Mouse (Mus musculus): Measurements from ENCODE around the gene Sh3bgrl. TPM values are rescaled to one million over a fixed set of nuclear protein-coding genes. Genes with fewer than 3 reads are reported as not detected.

Sh3bgrl gene
- total and polyA plus RNA-seq, 2 experiments from 2014 or later, result 116 to 157 TPM

- no peak for DNase-seq (ENCODE audit: low spot score)
- no peak overlapping the region for H3K9ac ChIP-seq (replicated peaks; ENCODE audit: low read length, poor library complexity, severe bottlenecking)
- H3K9me3 ChIP-seq (ENCODE audit: low read length), result no peaks in the 10 kb centered on the region
- H3K4me3 ChIP-seq (ENCODE audit: low read depth, low read length), result no peak overlapping the region
- no peaks in the 10 kb centered on the region for H3K36me3 ChIP-seq (ENCODE audit: insufficient read depth, low read length)
- TF ChIP-seq CTCF (IDR thresholded peaks at IDR 0.05), result no peak
- H3K27ac ChIP-seq (ENCODE audit: low read depth, low read length), result no peak overlapping the region
- H3K4me2 ChIP-seq (ENCODE audit: low read depth, low read length, poor library complexity, severe bottlenecking), result no peak overlapping the region
- H3K27me3 ChIP-seq (ENCODE audit: insufficient read depth, low read length), result no peaks in the 10 kb centered on the region
- no peak for ATAC-seq (ENCODE audit: low FRiP score)
- no peaks in the 10 kb centered on the region for H3K4me1 ChIP-seq (ENCODE audit: insufficient read depth, low read length)
These were observed 41.1 kb downstream of the Sh3bgrl start for GRCm38 (mm10) chrX:109136306-109136705.

GRCm38 (mm10) chrX:109136820-109137219, 41.7 kb downstream of the Sh3bgrl start:
- 78% methylated on average over 2 of the region's 2 CpGs for WGBS
- Histone ChIP-seq H3K27ac (ENCODE audit: low read depth, low read length) (no peak overlapping the region), H3K9me3 (ENCODE audit: low read length) (no peaks in the 10 kb centered on the region), H3K4me1 (ENCODE audit: insufficient read depth, low read length) (no peaks in the 10 kb centered on the region), H3K9ac (replicated peaks; ENCODE audit: low read length, poor library complexity, severe bottlenecking) (no peak overlapping the region), H3K27me3 (ENCODE audit: insufficient read depth, low read length) (no peaks in the 10 kb centered on the region), H3K4me2 (ENCODE audit: low read depth, low read length, poor library complexity, severe bottlenecking) (no peak overlapping the region), H3K36me3 (ENCODE audit: insufficient read depth, low read length) (no peaks in the 10 kb centered on the region), H3K4me3 (ENCODE audit: low read depth, low read length) (no peak overlapping the region)
- ATAC-seq (ENCODE audit: low FRiP score) (no peak), DNase-seq (ENCODE audit: low spot score) (no peak)
- TF ChIP-seq CTCF (IDR thresholded peaks at IDR 0.05), result no peak

- no peaks in the 10 kb centered on the region for H3K9me3 ChIP-seq (ENCODE audit: low read length)
- ATAC-seq (ENCODE audit: low FRiP score) (no peak), DNase-seq (ENCODE audit: low spot score) (no peak)
- TF ChIP-seq CTCF (IDR thresholded peaks at IDR 0.05), result no peak
- no peaks in the 10 kb centered on the region for H3K4me1 ChIP-seq (ENCODE audit: insufficient read depth, low read length)
- no peak overlapping the region for H3K4me2 ChIP-seq (ENCODE audit: low read depth, low read length, poor library complexity, severe bottlenecking)
- H3K9ac ChIP-seq (replicated peaks; ENCODE audit: low read length, poor library complexity, severe bottlenecking), result no peak overlapping the region
- H3K4me3 ChIP-seq (ENCODE audit: low read depth, low read length), result no peak overlapping the region
- 72% methylated on average over 2 of the region's 2 CpGs for WGBS
- H3K36me3 ChIP-seq (ENCODE audit: insufficient read depth, low read length), result no peaks in the 10 kb centered on the region
- no peak overlapping the region for H3K27ac ChIP-seq (ENCODE audit: low read depth, low read length)
- H3K27me3 ChIP-seq (ENCODE audit: insufficient read depth, low read length), result no peaks in the 10 kb centered on the region
These were observed 42.1 kb downstream of the Sh3bgrl start for GRCm38 (mm10) chrX:109137295-109137694.

- H3K9ac ChIP-seq (replicated peaks; ENCODE audit: low read length, poor library complexity, severe bottlenecking), result no peak overlapping the region
These were observed 46.2 kb downstream of the Sh3bgrl start for GRCm38 (mm10) chrX:109141337-109141870.

GRCm38 (mm10) chrX:109142281-109142680, 47.1 kb downstream of the Sh3bgrl start:
- no peaks in the 10 kb centered on the region for H3K36me3 ChIP-seq (ENCODE audit: insufficient read depth, low read length)
- ATAC-seq (ENCODE audit: low FRiP score) (no peak), DNase-seq (ENCODE audit: low spot score) (no peak)
- H3K27ac ChIP-seq (ENCODE audit: low read depth, low read length), result no peak overlapping the region
- WGBS, result 67% methylated on average over 4 of the region's 4 CpGs
- no peaks in the 10 kb centered on the region for H3K27me3 ChIP-seq (ENCODE audit: insufficient read depth, low read length)
- H3K9ac ChIP-seq (replicated peaks; ENCODE audit: low read length, poor library complexity, severe bottlenecking), result no peak overlapping the region
- no peak for TF ChIP-seq CTCF (IDR thresholded peaks at IDR 0.05)
- no peak overlapping the region for H3K4me3 ChIP-seq (ENCODE audit: low read depth, low read length)
- H3K4me2 ChIP-seq (ENCODE audit: low read depth, low read length, poor library complexity, severe bottlenecking), result no peak overlapping the region
- no peaks in the 10 kb centered on the region for H3K4me1 ChIP-seq (ENCODE audit: insufficient read depth, low read length)
- H3K9me3 ChIP-seq (ENCODE audit: low read length), result no peaks in the 10 kb centered on the region

More at GRCm38 (mm10) chrX:109141337-109141870, 46.2 kb downstream of the Sh3bgrl start:
- no peaks in the 10 kb centered on the region for H3K4me1 ChIP-seq (ENCODE audit: insufficient read depth, low read length)
- DNase-seq (ENCODE audit: low spot score) (no peak), ATAC-seq (ENCODE audit: low FRiP score) (no peak)
- no peak overlapping the region for H3K4me2 ChIP-seq (ENCODE audit: low read depth, low read length, poor library complexity, severe bottlenecking)
- H3K4me3 ChIP-seq (ENCODE audit: low read depth, low read length), result no peak overlapping the region
- H3K36me3 ChIP-seq (ENCODE audit: insufficient read depth, low read length), result no peaks in the 10 kb centered on the region
- TF ChIP-seq CTCF (IDR thresholded peaks at IDR 0.05), result no peak
- no peaks in the 10 kb centered on the region for H3K27me3 ChIP-seq (ENCODE audit: insufficient read depth, low read length)
- 53% methylated on average over 1 of the region's 1 CpGs for WGBS
- H3K9me3 ChIP-seq (ENCODE audit: low read length), result no peaks in the 10 kb centered on the region
- no peak overlapping the region for H3K27ac ChIP-seq (ENCODE audit: low read depth, low read length)

- no peak for TF ChIP-seq CTCF (IDR thresholded peaks at IDR 0.05)
- ATAC-seq (ENCODE audit: low FRiP score), result no peak
- H3K36me3 ChIP-seq (ENCODE audit: insufficient read depth, low read length), result no peaks in the 10 kb centered on the region
- H3K27ac ChIP-seq (ENCODE audit: low read depth, low read length), result no peak overlapping the region
- no peak overlapping the region for H3K4me3 ChIP-seq (ENCODE audit: low read depth, low read length)
- no peak overlapping the region for H3K9ac ChIP-seq (replicated peaks; ENCODE audit: low read length, poor library complexity, severe bottlenecking)
- no peak overlapping the region for H3K4me2 ChIP-seq (ENCODE audit: low read depth, low read length, poor library complexity, severe bottlenecking)
- H3K4me1 ChIP-seq (ENCODE audit: insufficient read depth, low read length), result no peaks in the 10 kb centered on the region
- no peaks in the 10 kb centered on the region for H3K9me3 ChIP-seq (ENCODE audit: low read length)
- DNase-seq (ENCODE audit: low spot score), result no peak
- 81% methylated on average over 6 of the region's 6 CpGs for WGBS
- no peaks in the 10 kb centered on the region for H3K27me3 ChIP-seq (ENCODE audit: insufficient read depth, low read length)
These were observed 50.6 kb downstream of the Sh3bgrl start for GRCm38 (mm10) chrX:109145779-109146178.

Data from midbrain, postnatal 0 days (tissue).